Mouse (Mus musculus) forebrain, embryonic 11.5 days (tissue): Measurements from ENCODE around the gene Hbq1a. TPM values are rescaled to one million over a fixed set of nuclear protein-coding genes. Genes with fewer than 3 reads are reported as not detected.

Experiments
- ATAC-seq: fragments of 200-750 bp; cut with Nextera tagmentation; replicated peaks from 2 replicates; pipeline ENCODE4 v1.8.0; 2017; ENCODE audit warnings: moderate TSS enrichment; ENCODE audit not compliant: low FRiP score
- DNase-seq: peaks from one replicate; pipeline ENCODE4 v3.0.0-alpha.2; 2017; ENCODE audit warnings: low spot score
- H3K27ac ChIP-seq: fragments of 300-500 bp; sonication (generic); 2 replicates; pipeline ENCODE4 v1.5.1; 2014; ENCODE audit warnings: low read depth, low read length
- H3K27me3 ChIP-seq: fragments of 300-500 bp; sonication (generic); 2 replicates; pipeline ENCODE4 v1.6.1; 2014; ENCODE audit warnings: mild to moderate bottlenecking, low read length, mixed read lengths; ENCODE audit not compliant: control insufficient read depth, insufficient read depth
- H3K36me3 ChIP-seq: fragments of 300-500 bp; sonication (generic); 2 replicates; pipeline ENCODE4 v1.6.1; 2014; ENCODE audit warnings: mild to moderate bottlenecking, low read length, moderate library complexity, mixed read lengths; ENCODE audit not compliant: control insufficient read depth, insufficient read depth
- H3K4me1 ChIP-seq: fragments of 300-500 bp; sonication (generic); replicated peaks from 2 replicates; pipeline ENCODE4 v1.6.1; 2014; ENCODE audit warnings: low read length, mixed read lengths; ENCODE audit not compliant: control insufficient read depth, insufficient read depth
- H3K4me2 ChIP-seq: fragments of 300-500 bp; sonication (generic); 2 replicates; pipeline ENCODE4 v1.6.1; 2014; ENCODE audit warnings: low read depth, mild to moderate bottlenecking, low read length, moderate library complexity, mixed read lengths; ENCODE audit not compliant: severe bottlenecking
- H3K4me3 ChIP-seq: fragments of 300-500 bp; sonication (generic); 2 replicates; pipeline ENCODE4 v1.5.1; 2014; ENCODE audit warnings: low read depth, low read length
- H3K9ac ChIP-seq: fragments of 300-500 bp; sonication (generic); 2 replicates; pipeline ENCODE4 v1.6.1; 2014; ENCODE audit warnings: low read length
- H3K9me3 ChIP-seq: fragments of 300-500 bp; sonication (generic); 2 replicates; pipeline ENCODE4 v1.6.1; 2016; ENCODE audit warnings: low read length, mixed read lengths; ENCODE audit not compliant: control insufficient read depth
- WGBS: fragments of 180-500 bp; shearing (Covaris S2); extraction: QIAGEN DNeasy Blood & Tissue Kit; methylation state at CpG from one replicate; pipeline ENCODE4 v1.1.7; 2014; 5-methylcytosine and 5-hydroxymethylcytosine counted together
- polyA plus RNA-seq: library from polyadenylated mRNA; unstranded; fragments of >200 nt; fragmentation: Nextera tagmentation; extraction: Ambion mirVana; gene quantifications from 2 replicates; pipeline ENCODE4 v1.2.1, GENCODE M21; 2014

The Hbq1a gene
- polyA plus RNA-seq, 1 experiment from 2014 or later = not detected

GRCm38 (mm10) chr11:32266776-32267175 is 33.1 kb upstream of the Hbq1a start:
- 35% methylated on average over 6 of the region's 6 CpGs for WGBS
- DNase-seq = no peak

DNA sequence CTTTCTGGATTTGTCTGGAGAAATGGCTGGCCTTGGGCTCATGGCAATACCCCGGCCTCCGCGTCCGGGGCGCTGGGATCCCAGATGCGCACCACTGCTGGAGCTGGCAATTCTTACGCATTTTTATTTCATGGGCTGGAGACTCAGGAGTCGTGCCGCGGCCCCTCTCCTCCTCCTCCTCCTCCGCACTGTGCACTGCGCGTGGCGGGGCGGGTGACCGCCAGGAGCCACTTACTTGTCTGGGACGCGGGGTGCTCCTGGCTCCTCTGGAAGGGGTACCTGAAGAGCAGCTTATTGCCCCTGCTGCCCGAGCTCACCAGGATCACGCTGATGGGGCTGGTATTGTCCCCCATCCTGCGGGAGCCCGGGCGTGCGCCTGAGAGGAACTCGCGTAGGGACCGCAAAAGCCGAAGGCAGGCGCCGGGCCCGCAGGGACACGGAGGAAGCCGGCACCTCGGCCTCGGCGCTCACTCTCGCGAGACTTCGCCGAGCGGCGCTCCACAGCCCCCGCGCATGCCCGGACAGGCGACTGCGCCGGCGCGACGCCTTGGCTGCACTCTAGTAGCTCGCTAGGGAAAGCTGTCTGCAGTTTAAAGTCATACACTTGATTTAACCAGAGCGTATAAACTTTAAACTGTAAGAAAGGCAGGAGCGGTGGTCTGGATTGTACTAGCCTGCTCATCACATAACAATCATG is 32.5 kb upstream of the Hbq1a start, which contains the start of gene Nprl3:
TSS of gene Nprl3 (minus strand) at position 520 of the 697 bp plus-strand sequence.
- DNase-seq (peak; percentile 97), ATAC-seq (peak; percentile 99)
- no peaks in the 10 kb centered on the region; the same call in 1 of the 2 replicates for H3K4me1 ChIP-seq
- H3K9ac ChIP-seq = peak within 1 kb of the TSS; percentile 95
- WGBS = 1% methylated on average over 54 of the region's 54 CpGs
- peak within 1 kb of the TSS; percentile 70 for H3K4me2 ChIP-seq
- no peaks in the 10 kb centered on the region for H3K27me3 ChIP-seq
- no peaks in the 10 kb centered on the region for H3K36me3 ChIP-seq
- H3K9me3 ChIP-seq = no peaks in the 10 kb centered on the region
- peak within 1 kb of the TSS; percentile 92 for H3K27ac ChIP-seq
- H3K4me3 ChIP-seq = peak within 1 kb of the TSS; percentile 73

More at GRCm38 (mm10) chr11:32266776-32267175, 33.1 kb upstream of the Hbq1a start:
- peak overlapping the region; percentile 70 for H3K4me2 ChIP-seq
- H3K27ac ChIP-seq = peak overlapping the region; percentile 92
- no peaks in the 10 kb centered on the region; the same call in 1 of the 2 replicates for H3K4me1 ChIP-seq
- no peaks in the 10 kb centered on the region for H3K9me3 ChIP-seq
- ATAC-seq = no peak
- H3K36me3 ChIP-seq = no peaks in the 10 kb centered on the region
- peak overlapping the region; percentile 73 for H3K4me3 ChIP-seq
- H3K27me3 ChIP-seq = no peaks in the 10 kb centered on the region
- peak overlapping the region; percentile 95 for H3K9ac ChIP-seq

DNA sequence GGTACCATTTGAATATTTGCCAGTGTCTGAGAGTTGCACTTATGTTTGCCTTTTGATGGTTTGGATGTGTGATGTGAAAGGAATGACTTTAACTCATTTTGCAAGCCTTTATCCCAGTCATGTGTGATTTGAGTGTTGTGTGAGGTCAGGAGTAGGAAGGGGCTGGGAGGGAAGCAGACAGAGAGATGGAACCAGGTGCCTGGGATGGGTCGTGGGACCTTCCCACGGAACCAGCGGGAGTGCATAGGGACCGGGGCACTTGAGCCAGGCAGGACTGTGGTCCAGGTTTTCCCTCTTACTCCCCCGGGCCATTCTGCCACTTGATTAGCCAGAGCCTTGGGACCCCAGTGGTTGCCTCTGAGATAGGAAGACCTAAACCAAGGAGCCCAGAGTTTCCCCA is 31.9 kb upstream of the Hbq1a start:
- Histone ChIP-seq H3K4me3 (peak overlapping the region; percentile 73; the same call in 1 of the 2 replicates), H3K9me3 (no peaks in the 10 kb centered on the region), H3K27me3 (no peaks in the 10 kb centered on the region), H3K4me2 (peak overlapping the region; percentile 70), H3K9ac (peak overlapping the region; percentile 95), H3K36me3 (no peaks in the 10 kb centered on the region), H3K27ac (no peak overlapping the region), H3K4me1 (no peaks in the 10 kb centered on the region; the same call in 1 of the 2 replicates)
- DNase-seq (no peak), ATAC-seq (peak; percentile 45)
- WGBS = 23% methylated on average over 5 of the region's 5 CpGs

DNA sequence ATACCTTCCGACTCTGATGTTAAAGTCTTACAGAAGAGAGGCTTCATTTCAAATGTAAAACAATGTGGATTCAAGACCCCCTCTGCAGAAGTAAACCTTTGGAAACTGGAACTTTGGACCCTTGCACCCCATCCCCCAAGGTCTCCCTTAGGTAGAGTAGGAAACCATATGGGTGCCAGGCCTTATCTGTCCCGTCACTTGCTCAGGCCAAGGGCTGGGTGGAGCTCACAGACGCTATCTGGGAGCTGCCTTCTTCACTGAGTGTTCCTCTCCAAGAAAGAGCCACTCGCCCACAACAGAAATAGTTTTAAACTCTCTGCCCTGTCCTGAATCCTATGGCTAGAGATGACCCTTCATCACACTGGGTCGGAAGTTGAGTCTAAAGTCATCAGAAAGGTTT is 30.9 kb upstream of the Hbq1a start:
- 81% methylated on average over 5 of the region's 5 CpGs for WGBS
- H3K27ac ChIP-seq = no peak overlapping the region

DNA sequence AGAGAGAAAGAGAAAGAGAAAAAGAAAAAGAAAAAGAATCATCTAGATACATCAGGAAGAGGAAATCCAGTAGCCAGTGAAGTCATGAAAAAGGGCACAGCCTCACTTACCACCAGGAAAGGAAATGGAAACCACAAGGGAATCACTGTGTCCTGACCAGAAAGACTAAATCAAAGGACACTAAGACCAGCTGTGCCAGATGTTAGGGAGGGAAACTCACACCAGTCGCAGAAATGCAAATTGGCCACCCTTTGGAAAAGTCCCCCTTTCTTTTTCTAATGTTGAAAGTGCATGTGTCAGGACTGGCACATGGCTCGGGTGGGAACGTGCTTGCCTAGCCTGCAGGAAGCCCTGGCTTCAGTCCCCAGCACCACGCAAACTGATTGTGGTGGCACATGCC is 28.7 kb upstream of the Hbq1a start:
- Histone ChIP-seq H3K27me3 (no peaks in the 10 kb centered on the region), H3K9me3 (no peaks in the 10 kb centered on the region), H3K4me3 (no peak overlapping the region), H3K4me1 (no peaks in the 10 kb centered on the region; the same call in 1 of the 2 replicates), H3K27ac (no peak overlapping the region), H3K36me3 (no peaks in the 10 kb centered on the region), H3K4me2 (no peak overlapping the region), H3K9ac (no peak overlapping the region)
- ATAC-seq (no peak), DNase-seq (no peak)
- WGBS = 62% methylated on average over 4 of the region's 4 CpGs

More for the DNA sequence above, 30.9 kb upstream of the Hbq1a start:
- Histone ChIP-seq H3K4me3 (no peak overlapping the region), H3K36me3 (no peaks in the 10 kb centered on the region), H3K4me1 (no peaks in the 10 kb centered on the region; the same call in 1 of the 2 replicates), H3K9ac (no peak overlapping the region), H3K9me3 (no peaks in the 10 kb centered on the region), H3K4me2 (no peak overlapping the region), H3K27me3 (no peaks in the 10 kb centered on the region)
- DNase-seq = no peak
- no peak for ATAC-seq

DNA sequence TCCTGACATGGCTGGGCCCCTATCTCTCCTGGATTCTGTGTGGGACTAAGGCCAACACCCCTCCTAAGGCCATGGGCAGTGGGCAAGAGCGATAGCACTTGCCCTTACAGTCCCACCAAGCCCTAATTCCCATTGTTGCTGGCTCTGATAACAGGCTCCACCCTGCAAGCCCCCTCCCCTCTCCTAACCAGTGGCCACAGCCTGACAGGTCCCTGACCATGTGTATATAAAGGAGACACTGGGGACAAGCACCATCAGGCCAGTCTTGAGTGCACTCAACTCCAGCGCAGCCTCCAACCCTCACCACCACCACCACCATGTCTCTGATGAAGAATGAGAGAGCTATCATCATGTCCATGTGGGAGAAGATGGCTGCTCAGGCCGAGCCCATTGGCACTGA is 23.5 kb upstream of the Hbq1a start, which contains the start of gene Hba-x:
TSS of gene Hba-x (plus strand) at position 54 of the 400 bp plus-strand sequence.
- Histone ChIP-seq H3K27me3 (no peaks in the 10 kb centered on the region), H3K9me3 (no peaks in the 10 kb centered on the region), H3K4me2 (no peak within 1 kb of the TSS), H3K4me1 (no peaks in the 10 kb centered on the region), H3K36me3 (no peaks in the 10 kb centered on the region), H3K4me3 (no peak within 1 kb of the TSS), H3K27ac (no peak within 1 kb of the TSS), H3K9ac (no peak within 1 kb of the TSS)
- 62% methylated on average over 3 of the region's 3 CpGs for WGBS
- DNase-seq (no peak), ATAC-seq (no peak; the same call in 1 of the 2 replicates)

GRCm38 (mm10) chr11:32277736-32278457 is 22.0 kb upstream of the Hbq1a start:
- Histone ChIP-seq H3K9me3 (no peaks in the 10 kb centered on the region), H3K4me1 (no peaks in the 10 kb centered on the region), H3K4me3 (no peak overlapping the region), H3K27me3 (no peaks in the 10 kb centered on the region), H3K4me2 (no peak overlapping the region), H3K9ac (no peak overlapping the region), H3K36me3 (no peaks in the 10 kb centered on the region), H3K27ac (no peak overlapping the region)
- 81% methylated on average over 21 of the region's 21 CpGs for WGBS
- DNase-seq = peak; percentile 65
- ATAC-seq = peak; percentile 63

GRCm38 (mm10) chr11:32278458-32278957 is 21.4 kb upstream of the Hbq1a start:
- no peak overlapping the region for H3K4me2 ChIP-seq
- no peak overlapping the region for H3K4me3 ChIP-seq
- H3K36me3 ChIP-seq = no peaks in the 10 kb centered on the region
- no peaks in the 10 kb centered on the region for H3K27me3 ChIP-seq
- no peaks in the 10 kb centered on the region for H3K9me3 ChIP-seq
- no peak overlapping the region for H3K9ac ChIP-seq
- DNase-seq = peak; percentile 66
- H3K4me1 ChIP-seq = no peaks in the 10 kb centered on the region
- 81% methylated on average over 12 of the region's 12 CpGs for WGBS
- ATAC-seq = peak; percentile 4
- no peak overlapping the region for H3K27ac ChIP-seq
